Comparison of ENCODE assay signal across 11 mouse cellular contexts in the genomic region with DNA sequence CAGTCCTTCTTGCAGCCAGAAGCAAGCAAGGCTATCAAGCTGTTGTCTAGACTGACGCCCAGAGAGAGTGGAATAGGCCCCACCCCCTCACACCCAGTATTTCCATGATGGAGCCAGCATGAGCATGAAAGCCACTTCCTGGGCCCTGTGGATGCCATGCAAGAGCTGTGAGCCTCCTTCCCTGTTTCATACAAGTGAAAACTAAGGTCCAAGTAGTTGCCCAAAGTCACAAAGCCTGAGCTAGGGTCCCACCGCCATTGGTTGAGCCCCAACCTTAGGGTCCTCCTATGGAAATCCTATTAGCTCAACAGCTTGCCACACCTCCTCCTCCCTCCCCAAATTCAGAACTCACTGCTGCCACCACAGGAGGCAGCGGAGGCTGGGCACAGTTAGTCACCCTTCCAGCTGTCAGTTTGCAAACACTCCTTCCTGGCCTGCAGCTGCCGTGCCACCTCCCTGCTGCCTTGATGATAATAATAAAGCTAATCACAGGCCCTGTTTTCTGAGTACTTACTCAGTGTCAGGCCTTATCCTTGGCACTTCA. TPM values are rescaled to one million over a fixed set of nuclear protein-coding genes. Genes with fewer than 3 reads are reported as not detected.
A peak's percentile ranks its signal among the peaks of the same experiment; 100 is the strongest.
DNase-seq lines count a peak whose midpoint lies in the region; ATAC-seq and TF ChIP-seq lines count a peak whose summit lies in the region.
"Had no signal": no experiment of that assay in that cellular context is flagged by ENCODE, and none has a peak within 500 bp of the region (broad histone marks: within the 10 kb centered on the region; RNA-seq: fewer than 3 reads in every experiment).

No protein-coding gene starts in this region.

- no peak overlapping the region for H3K4me3 ChIP-seq in left cerebral cortex, adult 2 months
- no peak overlapping the region for H3K4me3 ChIP-seq in midbrain, embryonic 14.5 days (replicated peaks; ENCODE audit: low read depth, low read length)
- H3K4me3 ChIP-seq: neural tube, embryonic 12.5 days had no signal

- peak; percentile 49 for DNase-seq in left cerebral cortex, adult 2 months (ENCODE audit: extremely low spot score in 1 of 2, low spot score in 2 of 2)
- no peak for DNase-seq in left cerebral cortex, adult 8-10 months (ENCODE audit: low spot score in 2 of 2)
- DNase-seq in B cell, adult 2 months: peak; percentile 57 to 62
- peak; percentile 76 for DNase-seq in T-cell, adult 2 months (ENCODE audit: low spot score)
- no peak for DNase-seq in cerebellum, postnatal 10 days
- no peak for DNase-seq in adrenal gland, postnatal 4 days (ENCODE audit: low spot score in 2 of 2)
- DNase-seq in midbrain, embryonic 14.5 days: no peak

- H3K4me2 ChIP-seq in midbrain, embryonic 14.5 days (ENCODE audit: low read length): no peak overlapping the region
- H3K4me2 ChIP-seq: neural tube, embryonic 12.5 days had no signal

- peaks cover 14% of the 10 kb centered on the region for H3K4me1 ChIP-seq in midbrain, embryonic 14.5 days (ENCODE audit: control insufficient read depth, insufficient read depth, low read length)

- WGBS in midbrain, embryonic 14.5 days: 46% methylated on average over 4 of the region's 4 CpGs

- intact Hi-C loops in left cerebral cortex, adult 2 months (cut with DNase I): no loop called here

- peak; percentile 43 for TF ChIP-seq CTCF in left cerebral cortex, adult 2 months (IDR thresholded peaks at IDR 0.05)

- H3K9me3 ChIP-seq in midbrain, embryonic 14.5 days (ENCODE audit: control insufficient read depth, low read length): no peaks in the 10 kb centered on the region
- H3K9me3 ChIP-seq: neural tube, embryonic 12.5 days had no signal

- peak; percentile 68 for ATAC-seq in megakaryocyte progenitor cell, adult 5-6 weeks (replicated peaks; ENCODE audit: poor library complexity)
- no peak for ATAC-seq in midbrain, embryonic 14.5 days (ENCODE audit: low FRiP score, low TSS enrichment)

- H3K27me3 ChIP-seq in midbrain, embryonic 14.5 days (ENCODE audit: control insufficient read depth, insufficient read depth, low read length): no peaks in the 10 kb centered on the region
- H3K27me3 ChIP-seq: neural tube, embryonic 12.5 days had no signal

- H3K27ac ChIP-seq in left cerebral cortex, adult 2 months: no peak overlapping the region
- no peak overlapping the region for H3K27ac ChIP-seq in midbrain, embryonic 14.5 days (replicated peaks; ENCODE audit: low read depth, low read length)
- H3K27ac ChIP-seq: neural tube, embryonic 12.5 days had no signal

- H3K36me3 ChIP-seq in midbrain, embryonic 14.5 days (ENCODE audit: control insufficient read depth, insufficient read depth, low read length): peaks cover 51% of the 10 kb centered on the region

- H3K9ac ChIP-seq in midbrain, embryonic 14.5 days (replicated peaks; ENCODE audit: low read length): no peak overlapping the region
- H3K9ac ChIP-seq: neural tube, embryonic 12.5 days had no signal

RNA-seq across cellular contexts. Expression of gene Lman1l, which starts 13.0 kb away (rescaled TPM):
- total RNA-seq in left cerebral cortex, adult 2 months (2021): not detected
- total RNA-seq in left cerebral cortex, adult 8-10 months (2022): not detected
- total RNA-seq in megakaryocyte progenitor cell, adult 5-6 weeks (2015): not detected in 2 replicates
- total RNA-seq in megakaryocyte progenitor cell, adult 5-6 weeks (2017): not detected in 2 replicates
- not detected for total RNA-seq in adrenal gland, postnatal 4 days (2021)
- not detected in 2 replicates for polyA plus RNA-seq in midbrain, embryonic 14.5 days (2014; fragmentation: Nextera tagmentation; extraction: Ambion mirVana)
- total RNA-seq: layer of hippocampus, adult 8-10 months had no signal
- polyA plus RNA-seq: neural tube, embryonic 12.5 days had no signal

RNA-seq across cellular contexts. Expression of gene Csk, which starts 19.9 kb away (rescaled TPM):
- 10 to 100 TPM; 32.9 to 39.6 TPM for total RNA-seq in left cerebral cortex, adult 2 months (2021)
- total RNA-seq in left cerebral cortex, adult 8-10 months (2022): 10 to 100 TPM; 36.0 to 44.4 (median 41.6) TPM
- total RNA-seq in megakaryocyte progenitor cell, adult 5-6 weeks (2015): 58.6 and 71.3 TPM in 2 replicates
- total RNA-seq in megakaryocyte progenitor cell, adult 5-6 weeks (2017): 119 and 152 TPM in 2 replicates
- total RNA-seq in adrenal gland, postnatal 4 days (2021): 10 to 100 TPM; 91.3 to 92.4 TPM
- 40.0 and 41.9 TPM in 2 replicates for polyA plus RNA-seq in midbrain, embryonic 14.5 days (2014; fragmentation: Nextera tagmentation; extraction: Ambion mirVana)

RNA-seq across cellular contexts. Expression of gene Cplx3, which starts 27.5 kb away (rescaled TPM):
- total RNA-seq in left cerebral cortex, adult 2 months (2021): 1 to 10 TPM; 9.1 to 9.6 TPM
- total RNA-seq in left cerebral cortex, adult 8-10 months (2022): 10 to 100 TPM; 15.3 to 21.3 (median 19.1) TPM
- not detected in 2 replicates for total RNA-seq in megakaryocyte progenitor cell, adult 5-6 weeks (2015)
- total RNA-seq in megakaryocyte progenitor cell, adult 5-6 weeks (2017): not detected in 2 replicates
- not detected for total RNA-seq in adrenal gland, postnatal 4 days (2021)
- 0.74 and 0.96 TPM in 2 replicates for polyA plus RNA-seq in midbrain, embryonic 14.5 days (2014; fragmentation: Nextera tagmentation; extraction: Ambion mirVana)
- polyA plus RNA-seq: neural tube, embryonic 12.5 days had no signal

RNA-seq across cellular contexts. Expression of gene Ulk3, which starts 44.3 kb away (rescaled TPM):
- total RNA-seq in left cerebral cortex, adult 2 months (2021): 10 to 100 TPM; 36.3 to 37.1 TPM
- total RNA-seq in left cerebral cortex, adult 8-10 months (2022): 10 to 100 TPM; 31.8 to 38.2 (median 34.4) TPM
- 4.0 and 4.6 TPM in 2 replicates for total RNA-seq in megakaryocyte progenitor cell, adult 5-6 weeks (2015)
- total RNA-seq in megakaryocyte progenitor cell, adult 5-6 weeks (2017): 1.8 and 2.9 TPM in 2 replicates
- total RNA-seq in adrenal gland, postnatal 4 days (2021): 10 to 100 TPM; 23.4 to 29.2 TPM
- 12.5 and 20.4 TPM in 2 replicates for polyA plus RNA-seq in midbrain, embryonic 14.5 days (2014; fragmentation: Nextera tagmentation; extraction: Ambion mirVana)

RNA-seq across cellular contexts. Expression of gene Cyp1a2, which starts 50.0 kb away (rescaled TPM):
- total RNA-seq in left cerebral cortex, adult 2 months (2021): not detected
- total RNA-seq in left cerebral cortex, adult 8-10 months (2022): not detected
- total RNA-seq in megakaryocyte progenitor cell, adult 5-6 weeks (2015): not detected in 2 replicates
- total RNA-seq in megakaryocyte progenitor cell, adult 5-6 weeks (2017): not detected in 2 replicates
- total RNA-seq in adrenal gland, postnatal 4 days (2021): 1 to 10 TPM in 1 of 2 experiments, not detected in 1; 8.7 TPM
- polyA plus RNA-seq in midbrain, embryonic 14.5 days (2014; fragmentation: Nextera tagmentation; extraction: Ambion mirVana): not detected in 2 replicates
- total RNA-seq: layer of hippocampus, adult 8-10 months had no signal
- polyA plus RNA-seq: frontal cortex, adult 2 months; neural tube, embryonic 12.5 days had no signal

Comparison
In these comparisons a context has a peak if more than half of its experiments do, and no peak if none do; other contexts are left out.
1. DNase-seq: peak in left cerebral cortex, adult 2 months (2 of 2), B cell, adult 2 months (2 of 2) and T-cell, adult 2 months (single experiment); none in left cerebral cortex, adult 8-10 months (0 of 2), cerebellum, postnatal 10 days (0 of 2), adrenal gland, postnatal 4 days (0 of 2) and midbrain, embryonic 14.5 days (single experiment).
2. RNA of gene Cplx3, which starts 27.5 kb away (total RNA-seq): 15.3 to 21.3 TPM in left cerebral cortex, adult 8-10 months and 9.1 to 9.6 TPM in left cerebral cortex, adult 2 months; not detected in adrenal gland, postnatal 4 days and not detected in megakaryocyte progenitor cell, adult 5-6 weeks; every median in the first group is over 4 times any median in the second.